Mouse (Mus musculus): ENCODE measurements at regions not wholly inside any gene's neighbourhood (a gene's known extent, or its start where the extent isn't known, plus 50 kb on each side); places are given as distances from the start of the nearest gene placed in this dataset.

DNA sequence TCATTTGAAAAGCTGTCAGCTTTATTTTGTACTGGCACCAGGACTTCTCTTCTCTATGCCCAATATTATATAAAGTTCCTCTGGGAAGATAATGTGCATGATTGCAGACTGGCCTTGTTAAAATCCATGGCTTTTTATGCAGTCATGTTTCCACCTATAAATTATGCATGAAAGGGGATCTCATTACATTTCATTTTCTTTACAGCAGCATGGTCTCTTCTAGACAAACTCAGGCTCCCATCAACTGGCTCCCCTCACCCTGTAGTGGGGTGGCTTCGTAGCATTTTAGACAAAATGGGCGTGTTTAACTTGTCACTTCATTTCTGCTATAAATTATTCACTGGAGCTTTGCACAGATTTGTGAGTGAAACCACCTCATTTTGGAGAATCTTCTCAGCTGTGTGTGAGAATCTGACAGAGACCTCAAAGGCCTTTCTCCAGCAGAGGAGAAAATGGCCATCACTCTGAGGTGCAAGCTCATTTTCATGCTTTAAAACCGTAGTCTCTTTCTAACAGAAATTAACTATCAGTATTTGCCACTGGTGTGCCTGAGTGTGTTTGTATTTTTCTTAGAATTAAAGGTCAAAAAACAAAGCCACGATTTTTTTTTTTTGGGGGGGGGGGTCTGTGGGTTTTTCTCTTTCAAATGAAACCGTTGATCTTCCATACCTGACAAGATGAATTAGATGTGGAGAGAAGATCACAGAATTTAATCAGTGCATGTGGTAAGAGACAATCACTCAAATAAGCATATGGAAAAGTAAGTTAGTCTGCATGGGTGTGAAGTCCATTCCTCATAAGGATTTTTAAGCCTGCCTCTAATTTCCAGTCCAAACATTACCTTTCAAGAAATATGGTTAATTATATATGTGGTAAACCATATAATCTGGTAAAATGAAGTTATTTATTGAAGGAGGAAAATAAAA lies 111.4 kb upstream of the 1700008P02Rik start:
- DNase-seq (ENCODE audit: low spot score in 2 of 2) = no peak

DNA sequence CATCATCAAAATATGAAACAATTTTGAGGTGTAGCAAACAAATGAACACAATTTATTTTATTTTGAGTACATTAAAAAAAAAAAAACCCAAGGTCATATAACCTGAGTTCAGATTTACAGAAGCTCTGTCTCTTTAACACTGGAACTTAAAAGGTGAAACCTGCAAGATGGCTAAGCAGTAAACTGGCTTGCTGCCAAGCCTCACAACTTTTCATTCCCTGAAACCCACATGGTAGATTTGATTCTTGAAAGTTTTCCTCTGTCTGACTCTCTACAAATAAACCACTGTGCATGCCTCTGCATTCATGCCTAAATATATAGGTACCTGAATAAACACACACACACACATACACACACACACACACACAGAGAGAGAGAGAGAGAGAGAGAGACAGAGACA lies 109.8 kb upstream of the 1700008P02Rik start:
- intact Hi-C loops (cut with DNase I) = no loop called here

More for the DNA sequence above, 111.4 kb upstream of the 1700008P02Rik start:
- intact Hi-C loops (cut with DNase I) = no loop called here

DNA sequence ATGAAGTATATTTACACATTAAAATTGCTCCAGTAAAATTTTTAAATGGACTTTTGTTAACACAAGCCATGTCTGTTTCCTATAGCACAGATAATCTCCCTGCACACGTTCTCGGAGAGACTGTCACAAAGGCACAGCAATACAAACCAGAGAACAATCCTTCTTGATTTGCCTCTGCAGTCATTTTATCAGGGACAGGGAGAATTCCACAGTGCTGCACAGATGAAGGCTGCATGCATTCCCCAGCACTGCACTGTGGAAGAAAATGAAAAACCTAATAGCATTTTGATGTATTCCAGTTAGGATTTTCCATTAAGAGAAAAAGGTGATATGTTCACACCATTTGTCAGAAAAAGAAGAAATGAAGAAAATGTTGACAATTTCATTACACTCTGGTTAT lies 63.4 kb upstream of the 1700008P02Rik start:
- DNase-seq (ENCODE audit: low spot score in 2 of 2) = no peak
- intact Hi-C loops (cut with DNase I) = no loop called here

More for the DNA sequence above, 109.8 kb upstream of the 1700008P02Rik start:
- DNase-seq (ENCODE audit: low spot score in 2 of 2) = no peak

DNA sequence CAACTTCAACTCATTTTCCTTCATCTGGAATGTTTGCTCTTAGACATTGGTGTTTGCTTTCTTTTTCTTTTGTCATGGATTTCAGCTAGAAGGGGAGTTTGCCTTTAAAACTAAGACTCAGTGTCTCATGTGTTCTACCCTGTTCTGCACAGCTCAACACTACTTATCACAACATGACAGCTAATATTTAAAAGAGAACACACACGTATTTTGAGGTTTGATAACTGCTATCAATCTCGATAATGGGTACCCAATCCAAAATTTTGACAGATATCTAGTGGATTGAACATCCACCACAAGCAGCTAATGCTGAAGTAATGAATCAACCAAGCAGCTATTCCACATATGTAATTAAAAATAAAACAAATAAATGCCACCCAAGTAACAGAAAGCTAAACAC lies 61.2 kb upstream of the 1700008P02Rik start:
- intact Hi-C loops (cut with DNase I) = no loop called here
- no peak for DNase-seq (ENCODE audit: low spot score in 2 of 2)

DNA sequence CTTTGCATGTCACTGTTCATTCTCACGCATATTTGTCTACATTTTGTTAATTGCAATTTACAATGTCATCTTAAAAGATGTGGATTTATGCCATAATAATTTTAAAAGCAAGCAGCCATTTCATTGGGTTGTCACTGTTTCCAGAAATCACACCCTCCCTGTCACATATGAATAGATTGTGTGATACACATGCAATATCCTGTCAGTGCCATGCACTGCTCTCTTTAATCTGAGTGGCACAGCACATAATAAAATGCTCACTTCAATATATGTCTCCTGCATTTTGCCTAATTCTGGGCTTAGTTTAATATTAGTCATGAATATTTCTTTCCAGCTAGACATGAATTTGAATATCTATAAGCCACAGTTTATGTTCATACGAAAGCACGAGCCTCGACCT lies 56.1 kb upstream of the 1700008P02Rik start:
- DNase-seq (ENCODE audit: low spot score in 2 of 2) = no peak
- intact Hi-C loops (cut with DNase I) = no loop called here

DNA sequence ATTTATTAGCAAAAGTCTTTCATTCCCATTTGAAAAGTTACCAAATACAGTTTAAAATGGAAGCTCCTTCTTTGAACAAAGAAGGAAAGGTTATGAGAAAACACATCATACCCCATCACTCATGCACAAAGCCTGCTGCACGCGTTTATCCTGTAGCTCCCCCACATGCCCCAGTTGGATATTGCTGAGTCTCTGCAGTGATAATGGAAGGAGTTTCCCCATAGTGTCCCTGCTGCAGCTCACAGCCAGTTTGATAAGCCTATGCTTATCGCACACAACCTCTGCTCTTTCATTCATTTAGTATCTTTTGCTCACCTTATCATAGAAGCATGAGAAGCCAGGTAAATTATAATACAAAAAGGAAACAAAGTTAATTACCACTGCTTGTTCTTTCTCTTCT lies 55.1 kb upstream of the 1700008P02Rik start:
- peak; percentile 5 to 9 for DNase-seq (ENCODE audit: low spot score in 2 of 2)
- intact Hi-C loops (cut with DNase I) = no loop called here
